Mouse (Mus musculus): ENCODE measurements around the gene Sh3pxd2a.

GRCm38 (mm10) chr19:47315917-47316265 lies 148.3 kb downstream of the Sh3pxd2a start:
- no peak for TF ChIP-seq CTCF (IDR thresholded peaks at IDR 0.05; ENCODE audit: extremely low read depth, insufficient read depth, insufficient read length, insufficient replicate concordance)
- no peak for TF ChIP-seq POLR2A (IDR thresholded peaks at IDR 0.05; ENCODE audit: low read depth, low read length)
